Mouse (Mus musculus) adrenal gland, adult 8-10 months (tissue): ENCODE data around the gene Defb48. TPM values are rescaled to one million over a fixed set of nuclear protein-coding genes. Genes with fewer than 3 reads are reported as not detected.

Source experiments
- DNase-seq: peaks from one replicate; pipeline ENCODE4 v3.0.0; 2022
- total RNA-seq, 4 experiments: library from RNA; stranded (reverse); gene quantifications; 2 replicates each; pipeline ENCODE4 v1.2.4; 2022

The Defb48 gene
- total RNA-seq, 4 experiments from 2014 or later: not detected

DNA sequence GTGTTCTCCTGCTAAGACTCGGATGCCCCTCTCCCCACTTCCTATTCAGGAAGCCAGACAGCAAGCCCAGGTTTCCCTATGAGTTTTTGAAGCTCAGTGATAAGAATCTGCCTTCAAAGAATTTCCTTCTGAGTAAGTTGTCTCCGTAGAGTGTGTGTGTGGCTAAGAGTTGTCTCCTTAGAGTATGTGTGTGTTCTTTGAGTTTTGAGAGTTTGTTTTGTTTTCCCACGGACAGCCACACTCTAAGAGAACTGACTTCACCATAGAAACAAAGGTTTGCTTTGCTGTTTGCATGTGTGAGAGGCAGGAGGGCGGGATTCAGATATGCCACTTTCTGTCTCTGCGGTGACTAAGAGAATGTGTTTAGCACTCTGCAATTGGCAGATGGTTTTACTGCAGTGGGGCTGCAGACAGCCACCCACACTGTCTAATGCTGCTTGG, 56.2 kb downstream of the Defb48 start:
- no peak for DNase-seq

Other genes with a start within 250 kb of the Defb48 start
- gene Ints6, start 223.3 kb downstream of the Defb48 start, total RNA-seq: 10 to 100 TPM; 53.6 to 71.6 (median 58.9) TPM
- 10 to 100 TPM; 39.7 to 40.5 (median 40.0) TPM for gene Wdfy2, start 146.8 kb downstream of the Defb48 start, total RNA-seq
- gene Defb47, start 13.6 kb upstream of the Defb48 start, total RNA-seq: not detected
- gene Defb43, start 27.3 kb upstream of the Defb48 start, total RNA-seq: not detected
- under 1 TPM in 2 of 4 experiments, not detected in 2; 0.56 to 0.62 TPM for gene Defb42, start 62.5 kb upstream of the Defb48 start, total RNA-seq
- not detected for gene Defb30, start 65.5 kb upstream of the Defb48 start, total RNA-seq